Mouse (Mus musculus): Measurements from ENCODE around the gene Scn1a.

The Scn1a gene

DNA sequence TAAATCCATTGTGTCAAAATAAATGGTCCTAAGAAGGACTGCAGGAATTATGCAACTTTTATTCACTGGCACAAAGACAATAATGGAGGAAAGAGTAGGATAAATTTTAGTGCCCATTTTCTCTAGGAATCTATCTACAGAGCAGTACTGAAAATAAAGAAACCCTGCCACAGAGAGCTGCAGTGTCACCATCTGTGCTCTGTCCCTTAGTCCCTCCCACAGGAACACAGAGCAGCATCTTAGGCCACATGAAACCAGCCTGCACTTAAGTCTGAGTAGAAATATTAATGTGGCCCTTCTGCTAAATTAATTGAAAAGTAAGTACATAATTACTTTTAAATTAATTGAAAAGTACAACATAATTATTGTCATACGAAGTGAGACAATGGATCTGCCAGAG lies 196.6 kb downstream of the Scn1a start:
- no peak for DNase-seq (ENCODE audit: low spot score in 2 of 2)

DNA sequence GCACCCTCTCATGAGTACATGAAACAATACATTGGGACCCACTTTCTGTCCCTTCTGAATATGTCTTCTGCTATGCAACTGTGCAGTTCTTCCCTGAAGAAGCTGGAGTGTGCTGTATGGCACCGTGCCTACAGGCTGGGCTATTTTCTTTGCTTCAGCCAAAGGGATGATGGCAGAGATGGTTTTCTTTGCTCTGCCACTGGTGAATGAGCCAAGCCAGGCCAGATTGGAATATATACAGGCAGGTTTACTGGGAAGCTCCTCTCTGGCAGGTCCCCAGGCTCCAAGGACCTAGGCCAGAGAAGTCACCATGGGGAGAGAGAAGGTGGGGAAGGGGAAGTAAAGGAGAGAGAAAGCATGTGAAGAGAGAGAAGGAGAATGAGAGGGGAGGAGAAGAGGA lies 200.3 kb downstream of the Scn1a start:
- DNase-seq (ENCODE audit: low spot score in 2 of 2) = no peak

DNA sequence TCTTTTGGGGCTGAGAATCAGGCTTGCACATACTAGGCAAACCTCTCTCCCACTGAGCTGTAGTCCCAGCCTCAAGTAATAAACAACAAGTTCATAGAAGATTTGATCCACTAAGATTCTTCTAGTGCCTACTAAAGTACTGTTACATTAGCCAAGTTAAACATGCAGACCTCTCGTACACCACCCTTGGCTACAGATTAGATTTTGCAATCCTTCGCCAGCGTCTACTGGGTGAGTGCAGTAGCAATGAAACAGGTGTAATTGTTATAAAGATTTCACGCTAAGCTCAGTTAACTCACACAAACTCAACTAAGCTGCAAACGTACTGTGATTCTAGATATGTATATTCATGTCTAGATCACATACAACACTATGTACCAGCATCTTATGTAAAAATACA lies 201.8 kb downstream of the Scn1a start:
- DNase-seq (ENCODE audit: low spot score in 2 of 2) = no peak

GRCm38 (mm10) chr2:66220954-66221353 lies 219.7 kb downstream of the Scn1a start:
- DNase-seq (ENCODE audit: low spot score in 2 of 2) = no peak
